Mouse (Mus musculus) brown adipose tissue, adult 24 weeks (tissue): ENCODE measurements around the gene Apba1. TPM values are rescaled to one million over a fixed set of nuclear protein-coding genes. Genes with fewer than 3 reads are reported as not detected.

Experiments
- H3K27ac ChIP-seq: fragments of 200-500 bp; replicated peaks from 2 replicates; pipeline ENCODE4 v1.5.1; 2012; ENCODE audit warnings: low read depth, mild to moderate bottlenecking, low read length
- H3K4me1 ChIP-seq: fragments of 200-500 bp; 2 replicates; pipeline ENCODE4 v1.6.1; 2012; ENCODE audit warnings: low read length, mixed read lengths; ENCODE audit not compliant: control insufficient read depth, insufficient read depth, insufficient read length
- H3K4me3 ChIP-seq: fragments of 200-500 bp; 2 replicates; pipeline ENCODE4 v1.5.1; 2012; ENCODE audit warnings: low read depth, mild to moderate bottlenecking, low read length, moderate library complexity; ENCODE audit not compliant: insufficient read depth
- polyA plus RNA-seq: library from polyadenylated mRNA; stranded (reverse); fragments of >200 nt; gene quantifications from 2 replicates; pipeline ENCODE4 v1.2.4, GENCODE M21; 2012; ENCODE audit not compliant: missing spikeins, insufficient read depth, insufficient read length

The Apba1 gene
- polyA plus RNA-seq, 1 experiment, result 0.91 TPM

GRCm38 (mm10) chr19:23980598-23980997, 221.9 kb downstream of the Apba1 start:
- Histone ChIP-seq H3K27ac (no peak overlapping the region), H3K4me1 (no peaks in the 10 kb centered on the region), H3K4me3 (no peak overlapping the region)

- Histone ChIP-seq H3K4me1 (peaks cover 4% of the 10 kb centered on the region), H3K4me3 (no peak overlapping the region), H3K27ac (no peak overlapping the region)
Observed at GRCm38 (mm10) chr19:23984186-23984585, 225.5 kb downstream of the Apba1 start.

GRCm38 (mm10) chr19:23987291-23987690, 228.6 kb downstream of the Apba1 start:
- Histone ChIP-seq H3K4me3 (no peak overlapping the region), H3K4me1 (peaks cover 4% of the 10 kb centered on the region), H3K27ac (no peak overlapping the region; the same call in 1 of the 2 replicates)

- Histone ChIP-seq H3K27ac (no peak overlapping the region), H3K4me3 (no peak overlapping the region), H3K4me1 (peaks cover 4% of the 10 kb centered on the region)
Observed at GRCm38 (mm10) chr19:23988166-23988565, 229.5 kb downstream of the Apba1 start.

- no peak overlapping the region for H3K27ac ChIP-seq
- H3K4me1 ChIP-seq, result peaks cover 1% of the 10 kb centered on the region; the same call in 1 of the 2 replicates
- H3K4me3 ChIP-seq, result no peak overlapping the region
Observed at GRCm38 (mm10) chr19:23995766-23996399, 237.2 kb downstream of the Apba1 start.

Other genes starting within 250 kb of the Apba1 start
- not detected in 2 replicates for gene 1700028P14Rik, start 106.1 kb upstream of the Apba1 start, polyA plus RNA-seq
- 7.2 and 13.2 TPM in 2 replicates for gene Ptar1, start 71.5 kb upstream of the Apba1 start, polyA plus RNA-seq